Mouse (Mus musculus): ENCODE results near the gene Stk31. TPM values are rescaled to one million over a fixed set of nuclear protein-coding genes. Genes with fewer than 3 reads are reported as not detected.

Gene Stk31
- total and polyA plus RNA-seq, 3 experiments = not detected

GRCm38 (mm10) chr6:49354613-49355012 lies 40.8 kb upstream of the Stk31 start:
- DNase-seq (ENCODE audit: low read depth, low spot score) = no peak
- Histone ChIP-seq H3K27me3 (ENCODE audit: control insufficient read depth in 1 of 2, insufficient read depth in 2 of 2, low read length in 2 of 2) (no peaks in the 10 kb centered on the region; a peak in 1 of 4 replicates), H3K4me3 (ENCODE audit: control insufficient read depth in 1 of 2, insufficient read depth in 1 of 2, low read depth in 2 of 2, low read length in 2 of 2) (no peak overlapping the region), H3K36me3 (ENCODE audit: control insufficient read depth in 1 of 2, insufficient read depth in 2 of 2, low read length in 2 of 2) (no peaks in the 10 kb centered on the region), H3K27ac (ENCODE audit: control insufficient read depth, low read depth, low read length) (no peak overlapping the region), H3K9ac (ENCODE audit: control insufficient read depth, low read depth, low read length, poor library complexity, severe bottlenecking) (no peak overlapping the region), H3K4me1 (ENCODE audit: control insufficient read depth in 1 of 2, insufficient read depth in 2 of 2, low read length in 2 of 2) (no peaks in the 10 kb centered on the region), H3K79me2 (ENCODE audit: control insufficient read depth, insufficient read depth, low read length, poor library complexity) (no peaks in the 10 kb centered on the region), H3K9me3 (replicated peaks; ENCODE audit: insufficient read depth, low read length) (no peaks in the 10 kb centered on the region)
- no peak for TF ChIP-seq GATA1 (IDR thresholded peaks at IDR 0.05; ENCODE audit: low read depth, low read length)
- no peak for TF ChIP-seq BHLHE40 (IDR thresholded peaks at IDR 0.05; ENCODE audit: borderline replicate concordance, low read depth, low read length)
- TF ChIP-seq ZKSCAN1 (IDR thresholded peaks at IDR 0.05; ENCODE audit: low read depth, low read length) = no peak
- no peak for TF ChIP-seq CTCF (IDR thresholded peaks at IDR 0.05 in 2 of 3, conservative IDR thresholded peaks at IDR 0.05 in 1 of 3; ENCODE audit: control insufficient read depth in 1 of 3, insufficient read depth in 1 of 3, low read depth in 2 of 3, low read length in 3 of 3, poor library complexity in 1 of 3, severe bottlenecking in 1 of 3)
- no peak for TF ChIP-seq SMC3 (IDR thresholded peaks at IDR 0.05; ENCODE audit: low read depth, low read length)
- no peak for TF ChIP-seq ZC3H11A (IDR thresholded peaks at IDR 0.05; ENCODE audit: low read depth, low read length)
- TF ChIP-seq USF2 (IDR thresholded peaks at IDR 0.05; ENCODE audit: borderline replicate concordance in 1 of 2, insufficient read depth in 1 of 2, low read depth in 1 of 2, low read length in 2 of 2) = no peak
- TF ChIP-seq CHD1 (IDR thresholded peaks at IDR 0.05; ENCODE audit: low read depth, low read length) = no peak
- TF ChIP-seq MYB (IDR thresholded peaks at IDR 0.05; ENCODE audit: low read depth, low read length) = no peak
- TF ChIP-seq TBP (IDR thresholded peaks at IDR 0.05; ENCODE audit: low read depth, low read length) = no peak
- no peak for TF ChIP-seq POLR2A (IDR thresholded peaks at IDR 0.05; ENCODE audit: control insufficient read depth in 1 of 2, insufficient read depth in 1 of 2, low read depth in 1 of 2, low read length in 2 of 2, poor library complexity in 1 of 2)
- TF ChIP-seq MXI1 (IDR thresholded peaks at IDR 0.05; ENCODE audit: low read depth, low read length) = no peak
- TF ChIP-seq NRF1 (IDR thresholded peaks at IDR 0.05; ENCODE audit: insufficient read depth, low read depth, low read length, poor library complexity, severe bottlenecking) = no peak
- TF ChIP-seq JUND (IDR thresholded peaks at IDR 0.05; ENCODE audit: low read depth, low read length) = no peak
- TF ChIP-seq MEF2A (IDR thresholded peaks at IDR 0.05; ENCODE audit: extremely low read depth, insufficient replicate concordance, low read depth, low read length, poor library complexity, severe bottlenecking) = no peak

- TF ChIP-seq ZC3H11A (IDR thresholded peaks at IDR 0.05; ENCODE audit: low read depth, low read length) (peak; percentile 60), NRF1 (IDR thresholded peaks at IDR 0.05; ENCODE audit: insufficient read depth, low read depth, low read length, poor library complexity, severe bottlenecking) (no peak), SMC3 (IDR thresholded peaks at IDR 0.05; ENCODE audit: low read depth, low read length) (peak; percentile 65), UBTF (IDR thresholded peaks at IDR 0.05; ENCODE audit: borderline replicate concordance, insufficient read depth, low read depth, low read length) (no peak), USF2 (IDR thresholded peaks at IDR 0.05; ENCODE audit: borderline replicate concordance in 1 of 2, insufficient read depth in 1 of 2, low read depth in 1 of 2, low read length in 2 of 2) (no peak), CTCF (IDR thresholded peaks at IDR 0.05 in 2 of 3, conservative IDR thresholded peaks at IDR 0.05 in 1 of 3; ENCODE audit: control insufficient read depth in 1 of 3, insufficient read depth in 1 of 3, low read depth in 2 of 3, low read length in 3 of 3, poor library complexity in 1 of 3, severe bottlenecking in 1 of 3) (peak; percentile 37 to 71 (median 40)), RAD21 (IDR thresholded peaks at IDR 0.05; ENCODE audit: low read depth, low read length) (peak; percentile 78), HCFC1 (IDR thresholded peaks at IDR 0.05; ENCODE audit: low read depth, low read length) (no peak)
Observed at GRCm38 (mm10) chr6:49355171-49355570, 40.2 kb upstream of the Stk31 start.

More at GRCm38 (mm10) chr6:49355171-49355570, 40.2 kb upstream of the Stk31 start:
- Histone ChIP-seq H3K27me3 (ENCODE audit: control insufficient read depth in 1 of 2, insufficient read depth in 2 of 2, low read length in 2 of 2) (no peaks in the 10 kb centered on the region; a peak in 1 of 4 replicates), H3K4me3 (ENCODE audit: control insufficient read depth in 1 of 2, insufficient read depth in 1 of 2, low read depth in 2 of 2, low read length in 2 of 2) (no peak overlapping the region), H3K4me1 (ENCODE audit: control insufficient read depth in 1 of 2, insufficient read depth in 2 of 2, low read length in 2 of 2) (no peaks in the 10 kb centered on the region), H3K27ac (ENCODE audit: control insufficient read depth, low read depth, low read length) (no peak overlapping the region), H3K9me3 (replicated peaks; ENCODE audit: insufficient read depth, low read length) (no peaks in the 10 kb centered on the region), H3K36me3 (ENCODE audit: control insufficient read depth in 1 of 2, insufficient read depth in 2 of 2, low read length in 2 of 2) (no peaks in the 10 kb centered on the region), H3K79me2 (ENCODE audit: control insufficient read depth, insufficient read depth, low read length, poor library complexity) (no peaks in the 10 kb centered on the region), H3K9ac (ENCODE audit: control insufficient read depth, low read depth, low read length, poor library complexity, severe bottlenecking) (no peak overlapping the region)
- DNase-seq (ENCODE audit: low read depth, low spot score) = peak; percentile 66
